Mouse (Mus musculus): ENCODE measurements around the gene Dcbld2. TPM values are rescaled to one million over a fixed set of nuclear protein-coding genes. Genes with fewer than 3 reads are reported as not detected.
"Not testable (repeated sequence)": the region's sequence is repeated elsewhere in the genome, so short reads cannot be mapped to it uniquely, and the experiment has no call there.

The Dcbld2 gene
- polyA plus RNA-seq, 2 experiments, result 0.84 to 2.6 TPM

GRCm38 (mm10) chr16:58454617-58455016 is 46.4 kb downstream of the Dcbld2 start:
- H3K27me3 ChIP-seq (ENCODE audit: control insufficient read depth, insufficient read depth, low read length), result no peaks in the 10 kb centered on the region
- no peaks in the 10 kb centered on the region for H3K36me3 ChIP-seq (replicated peaks; ENCODE audit: control insufficient read depth, insufficient read depth, low read depth)
- 13% methylated on average over 8 of the region's 8 CpGs for WGBS (ENCODE audit: insufficient replicate concordance)
- TF ChIP-seq CTCF (IDR thresholded peaks at IDR 0.05; ENCODE audit: low read depth) (peak; percentile 99), EP300 (IDR thresholded peaks at IDR 0.05; ENCODE audit: low read depth) (peak; percentile 96)
- peak; percentile 81 for ATAC-seq (ENCODE audit: insufficient read depth)
- peaks cover 44 to 45% of the 10 kb centered on the region in 2 experiments for H3K4me1 ChIP-seq (replicated peaks; ENCODE audit: control insufficient read depth in 2 of 2, insufficient read depth in 2 of 2, low read length in 1 of 2)
- DNase-seq (ENCODE audit: low read depth in 3 of 3, low spot score in 3 of 3), result peak; percentile 65 to 90 (median 72)
- peak overlapping the region; percentile 5 for H3K9ac ChIP-seq (replicated peaks)
- peak overlapping the region; percentile 56 for H3K4me2 ChIP-seq (ENCODE audit: low read depth)
- H3K4me3 ChIP-seq (ENCODE audit: insufficient read depth in 1 of 2, low read depth in 2 of 2, low read length in 2 of 2), result no peak overlapping the region
- peak overlapping the region; percentile 76 for H3K27ac ChIP-seq
- H3K9me3 ChIP-seq (ENCODE audit: control insufficient read depth, low read length), result no peaks in the 10 kb centered on the region

- H3K9ac ChIP-seq (replicated peaks), result peak overlapping the region; percentile 5
- H3K9me3 ChIP-seq (ENCODE audit: control insufficient read depth, low read length), result no peaks in the 10 kb centered on the region
- peaks cover 47 to 49% of the 10 kb centered on the region in 2 experiments for H3K4me1 ChIP-seq (replicated peaks; ENCODE audit: control insufficient read depth in 2 of 2, insufficient read depth in 2 of 2, low read length in 1 of 2)
- TF ChIP-seq CTCF (IDR thresholded peaks at IDR 0.05; ENCODE audit: low read depth) (no peak), EP300 (IDR thresholded peaks at IDR 0.05; ENCODE audit: low read depth) (no peak)
- H3K27ac ChIP-seq, result peak overlapping the region; percentile 76
- DNase-seq (ENCODE audit: low read depth in 3 of 3, low spot score in 3 of 3) (no peak), ATAC-seq (ENCODE audit: insufficient read depth) (peak; percentile 32; the same call in 1 of the 2 replicates)
- H3K4me2 ChIP-seq (ENCODE audit: low read depth), result peak overlapping the region; percentile 56
- 23% methylated on average over 5 of the region's 5 CpGs for WGBS (ENCODE audit: insufficient replicate concordance)
- H3K4me3 ChIP-seq (ENCODE audit: insufficient read depth in 1 of 2, low read depth in 2 of 2, low read length in 2 of 2), result no peak overlapping the region
- H3K27me3 ChIP-seq (ENCODE audit: control insufficient read depth, insufficient read depth, low read length), result no peaks in the 10 kb centered on the region
- no peaks in the 10 kb centered on the region for H3K36me3 ChIP-seq (replicated peaks; ENCODE audit: control insufficient read depth, insufficient read depth, low read depth)
Observed at GRCm38 (mm10) chr16:58455118-58455517, 46.9 kb downstream of the Dcbld2 start.

GRCm38 (mm10) chr16:58456445-58456844 is 48.2 kb downstream of the Dcbld2 start:
- H3K27me3 ChIP-seq (ENCODE audit: control insufficient read depth, insufficient read depth, low read length), result no peaks in the 10 kb centered on the region
- no peak for ATAC-seq (ENCODE audit: insufficient read depth)
- no peak overlapping the region for H3K4me2 ChIP-seq (ENCODE audit: low read depth)
- H3K4me1 ChIP-seq (replicated peaks; ENCODE audit: control insufficient read depth in 2 of 2, insufficient read depth in 2 of 2, low read length in 1 of 2), result peaks cover 47 to 51% of the 10 kb centered on the region in 2 experiments
- no peaks in the 10 kb centered on the region for H3K9me3 ChIP-seq (ENCODE audit: control insufficient read depth, low read length)
- 56% methylated on average over 5 of the region's 5 CpGs for WGBS (ENCODE audit: insufficient replicate concordance)
- no peak for DNase-seq (ENCODE audit: low read depth in 3 of 3, low spot score in 3 of 3)
- H3K4me3 ChIP-seq (ENCODE audit: insufficient read depth in 1 of 2, low read depth in 2 of 2, low read length in 2 of 2), result no peak overlapping the region
- TF ChIP-seq EP300 (IDR thresholded peaks at IDR 0.05; ENCODE audit: low read depth) (no peak), CTCF (IDR thresholded peaks at IDR 0.05; ENCODE audit: low read depth) (no peak)
- H3K36me3 ChIP-seq (replicated peaks; ENCODE audit: control insufficient read depth, insufficient read depth, low read depth), result no peaks in the 10 kb centered on the region
- H3K27ac ChIP-seq, result peak overlapping the region; percentile 34
- no peak overlapping the region for H3K9ac ChIP-seq (replicated peaks)

GRCm38 (mm10) chr16:58456991-58457390 is 48.7 kb downstream of the Dcbld2 start:
- Histone ChIP-seq H3K36me3 (replicated peaks; ENCODE audit: control insufficient read depth, insufficient read depth, low read depth) (no peaks in the 10 kb centered on the region), H3K4me1 (replicated peaks; ENCODE audit: control insufficient read depth in 2 of 2, insufficient read depth in 2 of 2, low read length in 1 of 2) (peaks cover 47 to 51% of the 10 kb centered on the region in 2 experiments), H3K27ac (peak overlapping the region; percentile 72), H3K4me3 (ENCODE audit: insufficient read depth in 1 of 2, low read depth in 2 of 2, low read length in 2 of 2) (no peak overlapping the region), H3K27me3 (ENCODE audit: control insufficient read depth, insufficient read depth, low read length) (no peaks in the 10 kb centered on the region), H3K9ac (replicated peaks) (peak overlapping the region; percentile 43), H3K4me2 (ENCODE audit: low read depth) (peak overlapping the region; percentile 53), H3K9me3 (ENCODE audit: control insufficient read depth, low read length) (no peaks in the 10 kb centered on the region)
- ATAC-seq (ENCODE audit: insufficient read depth), result peak; percentile 22; the same call in 1 of the 2 replicates
- TF ChIP-seq EP300 (IDR thresholded peaks at IDR 0.05; ENCODE audit: low read depth) (no peak), CTCF (IDR thresholded peaks at IDR 0.05; ENCODE audit: low read depth) (no peak)
- 13% methylated on average over 6 of the region's 6 CpGs for WGBS (ENCODE audit: insufficient replicate concordance)
- no peak for DNase-seq (ENCODE audit: low read depth in 3 of 3, low spot score in 3 of 3)

- not testable (repeated sequence) for H3K4me2 ChIP-seq (ENCODE audit: low read depth); H3K36me3 ChIP-seq (replicated peaks; ENCODE audit: control insufficient read depth, insufficient read depth, low read depth); H3K4me3 ChIP-seq (ENCODE audit: insufficient read depth in 1 of 2, low read depth in 2 of 2, low read length in 2 of 2); H3K9ac ChIP-seq (replicated peaks); H3K9me3 ChIP-seq (ENCODE audit: control insufficient read depth, low read length); H3K27me3 ChIP-seq (ENCODE audit: control insufficient read depth, insufficient read depth, low read length)
- Histone ChIP-seq H3K4me1 (replicated peaks; ENCODE audit: control insufficient read depth in 2 of 2, insufficient read depth in 2 of 2, low read length in 1 of 2) (peaks cover 23 to 29% of the 10 kb centered on the region in 2 experiments), H3K27ac (0 out of 2 replicates have a peak overlapping the region, but pooled peaks have one; percentile 22)
- ATAC-seq (ENCODE audit: insufficient read depth) (0 out of 2 replicates have a peak, but pooled peaks have one; percentile 39), DNase-seq (ENCODE audit: low read depth in 3 of 3, low spot score in 3 of 3) (peak in 1 of 3 experiments; percentile 35)
- WGBS (ENCODE audit: insufficient replicate concordance), result 31% methylated on average over 3 of the region's 3 CpGs
Observed at GRCm38 (mm10) chr16:58459966-58460365, 51.7 kb downstream of the Dcbld2 start.

Data from liver, embryonic 14.5 days (tissue).